Mouse (Mus musculus): Measurements from ENCODE around the gene Mybbp1a. TPM values are rescaled to one million over a fixed set of nuclear protein-coding genes. Genes with fewer than 3 reads are reported as not detected.

The Mybbp1a gene
- polyA plus RNA-seq, 1 experiment from 2014 or later = 82.1 TPM

- peak overlapping the region; percentile 49 for H3K4me3 ChIP-seq (ENCODE audit: low read depth, low read length)
- no peaks in the 10 kb centered on the region for H3K36me3 ChIP-seq (ENCODE audit: control insufficient read depth, insufficient read depth, low read length)
- H3K4me1 ChIP-seq (ENCODE audit: control insufficient read depth, insufficient read depth, low read length) = 0 out of 2 replicates have a peak, but pooled peaks cover 7% of the 10 kb centered on the region
- no peak for DNase-seq (ENCODE audit: low spot score)
- H3K9ac ChIP-seq (ENCODE audit: low read length) = peak overlapping the region; percentile 67
- no peak overlapping the region for H3K27ac ChIP-seq (ENCODE audit: low read depth, low read length)
- no peaks in the 10 kb centered on the region for H3K9me3 ChIP-seq (replicated peaks; ENCODE audit: control insufficient read depth, low read length)
- peak overlapping the region; percentile 99 for H3K4me2 ChIP-seq (ENCODE audit: low read length)
- WGBS = 2% methylated on average over 25 of the region's 25 CpGs
- H3K27me3 ChIP-seq (replicated peaks; ENCODE audit: control insufficient read depth, insufficient read depth, low read length) = no peaks in the 10 kb centered on the region; the same call in 1 of the 2 replicates
- peak; percentile 27; the same call in 1 of the 2 replicates for ATAC-seq
Measured at GRCm38 (mm10) chr11:72410521-72411092, 30.5 kb upstream of the Mybbp1a start.

- DNase-seq (ENCODE audit: low spot score) = peak; percentile 74
- Histone ChIP-seq H3K4me1 (ENCODE audit: control insufficient read depth, insufficient read depth, low read length) (0 out of 2 replicates have a peak, but pooled peaks cover 7% of the 10 kb centered on the region), H3K27me3 (replicated peaks; ENCODE audit: control insufficient read depth, insufficient read depth, low read length) (no peaks in the 10 kb centered on the region; the same call in 1 of the 2 replicates), H3K27ac (ENCODE audit: low read depth, low read length) (no peak within 1 kb of the TSS), H3K9me3 (replicated peaks; ENCODE audit: control insufficient read depth, low read length) (no peaks in the 10 kb centered on the region), H3K36me3 (ENCODE audit: control insufficient read depth, insufficient read depth, low read length) (no peaks in the 10 kb centered on the region), H3K4me2 (ENCODE audit: low read length) (peak within 1 kb of the TSS; percentile 99), H3K9ac (ENCODE audit: low read length) (peak within 1 kb of the TSS; percentile 67), H3K4me3 (ENCODE audit: low read depth, low read length) (peak within 1 kb of the TSS; percentile 49)
- WGBS = under 1% methylated on average over 81 of the region's 86 CpGs
- ATAC-seq = peak; percentile 90
Measured at GRCm38 (mm10) chr11:72411093-72411921, 29.8 kb upstream of the Mybbp1a start, which contains the start of gene Smtnl2. Gene Smtnl2 (minus strand): TSS chr11:72411713.

GRCm38 (mm10) chr11:72411945-72412344 lies 29.2 kb upstream of the Mybbp1a start:
- Histone ChIP-seq H3K36me3 (ENCODE audit: control insufficient read depth, insufficient read depth, low read length) (no peaks in the 10 kb centered on the region), H3K9me3 (replicated peaks; ENCODE audit: control insufficient read depth, low read length) (no peaks in the 10 kb centered on the region), H3K9ac (ENCODE audit: low read length) (peak overlapping the region; percentile 67; the same call in 1 of the 2 replicates), H3K4me3 (ENCODE audit: low read depth, low read length) (peak overlapping the region; percentile 49), H3K27ac (ENCODE audit: low read depth, low read length) (no peak overlapping the region), H3K27me3 (replicated peaks; ENCODE audit: control insufficient read depth, insufficient read depth, low read length) (no peaks in the 10 kb centered on the region; the same call in 1 of the 2 replicates), H3K4me1 (ENCODE audit: control insufficient read depth, insufficient read depth, low read length) (0 out of 2 replicates have a peak, but pooled peaks cover 7% of the 10 kb centered on the region), H3K4me2 (ENCODE audit: low read length) (peak overlapping the region; percentile 99)
- 29% methylated on average over 9 of the region's 9 CpGs for WGBS
- no peak for ATAC-seq
- no peak for DNase-seq (ENCODE audit: low spot score)

- ATAC-seq (no peak), DNase-seq (ENCODE audit: low spot score) (no peak)
- H3K4me3 ChIP-seq (ENCODE audit: low read depth, low read length) = no peak overlapping the region
- no peak overlapping the region for H3K4me2 ChIP-seq (ENCODE audit: low read length)
- H3K9me3 ChIP-seq (replicated peaks; ENCODE audit: control insufficient read depth, low read length) = no peaks in the 10 kb centered on the region
- 84% methylated on average over 7 of the region's 7 CpGs for WGBS
- H3K27ac ChIP-seq (ENCODE audit: low read depth, low read length) = no peak overlapping the region
- no peak overlapping the region for H3K9ac ChIP-seq (ENCODE audit: low read length)
- no peaks in the 10 kb centered on the region; the same call in 1 of the 2 replicates for H3K27me3 ChIP-seq (replicated peaks; ENCODE audit: control insufficient read depth, insufficient read depth, low read length)
- H3K36me3 ChIP-seq (ENCODE audit: control insufficient read depth, insufficient read depth, low read length) = no peaks in the 10 kb centered on the region
- H3K4me1 ChIP-seq (ENCODE audit: control insufficient read depth, insufficient read depth, low read length) = 0 out of 2 replicates have a peak, but pooled peaks cover 7% of the 10 kb centered on the region
Measured at GRCm38 (mm10) chr11:72413016-72413415, 28.1 kb upstream of the Mybbp1a start.

- H3K27me3 ChIP-seq (replicated peaks; ENCODE audit: control insufficient read depth, insufficient read depth, low read length) = no peaks in the 10 kb centered on the region; the same call in 1 of the 2 replicates
- H3K4me1 ChIP-seq (ENCODE audit: control insufficient read depth, insufficient read depth, low read length) = 0 out of 2 replicates have a peak, but pooled peaks cover 7% of the 10 kb centered on the region
- no peaks in the 10 kb centered on the region for H3K36me3 ChIP-seq (ENCODE audit: control insufficient read depth, insufficient read depth, low read length)
- H3K4me2 ChIP-seq (ENCODE audit: low read length) = no peak overlapping the region
- ATAC-seq (no peak), DNase-seq (ENCODE audit: low spot score) (no peak)
- H3K9ac ChIP-seq (ENCODE audit: low read length) = no peak overlapping the region
- no peak overlapping the region for H3K27ac ChIP-seq (ENCODE audit: low read depth, low read length)
- no peak overlapping the region for H3K4me3 ChIP-seq (ENCODE audit: low read depth, low read length)
- H3K9me3 ChIP-seq (replicated peaks; ENCODE audit: control insufficient read depth, low read length) = no peaks in the 10 kb centered on the region
- WGBS = 63% methylated on average over 5 of the region's 5 CpGs
Measured at GRCm38 (mm10) chr11:72413601-72414190, 27.5 kb upstream of the Mybbp1a start.

GRCm38 (mm10) chr11:72415155-72415554 lies 26.0 kb upstream of the Mybbp1a start:
- Histone ChIP-seq H3K9ac (ENCODE audit: low read length) (no peak overlapping the region), H3K27me3 (replicated peaks; ENCODE audit: control insufficient read depth, insufficient read depth, low read length) (no peaks in the 10 kb centered on the region), H3K4me3 (ENCODE audit: low read depth, low read length) (no peak overlapping the region), H3K27ac (ENCODE audit: low read depth, low read length) (no peak overlapping the region), H3K36me3 (ENCODE audit: control insufficient read depth, insufficient read depth, low read length) (no peaks in the 10 kb centered on the region), H3K9me3 (replicated peaks; ENCODE audit: control insufficient read depth, low read length) (no peaks in the 10 kb centered on the region), H3K4me1 (ENCODE audit: control insufficient read depth, insufficient read depth, low read length) (0 out of 2 replicates have a peak, but pooled peaks cover 7% of the 10 kb centered on the region), H3K4me2 (ENCODE audit: low read length) (no peak overlapping the region)
- DNase-seq (ENCODE audit: low spot score) = no peak
- ATAC-seq = no peak
- WGBS = 88% methylated on average over 8 of the region's 8 CpGs

- Histone ChIP-seq H3K9ac (ENCODE audit: low read length) (no peak overlapping the region), H3K4me3 (ENCODE audit: low read depth, low read length) (no peak overlapping the region)
- WGBS = 90% methylated on average over 5 of the region's 5 CpGs
Measured at GRCm38 (mm10) chr11:72416666-72417065, 24.5 kb upstream of the Mybbp1a start.

GRCm38 (mm10) chr11:72417376-72417775 lies 23.8 kb upstream of the Mybbp1a start:
- Histone ChIP-seq H3K4me1 (ENCODE audit: control insufficient read depth, insufficient read depth, low read length) (no peaks in the 10 kb centered on the region), H3K36me3 (ENCODE audit: control insufficient read depth, insufficient read depth, low read length) (no peaks in the 10 kb centered on the region), H3K27ac (ENCODE audit: low read depth, low read length) (no peak overlapping the region), H3K27me3 (replicated peaks; ENCODE audit: control insufficient read depth, insufficient read depth, low read length) (no peaks in the 10 kb centered on the region), H3K4me2 (ENCODE audit: low read length) (no peak overlapping the region), H3K9ac (ENCODE audit: low read length) (no peak overlapping the region), H3K9me3 (replicated peaks; ENCODE audit: control insufficient read depth, low read length) (no peaks in the 10 kb centered on the region), H3K4me3 (ENCODE audit: low read depth, low read length) (no peak overlapping the region)
- DNase-seq (ENCODE audit: low spot score) (no peak), ATAC-seq (no peak)
- 14% methylated on average over 4 of the region's 4 CpGs for WGBS

More at GRCm38 (mm10) chr11:72416666-72417065, 24.5 kb upstream of the Mybbp1a start:
- no peaks in the 10 kb centered on the region for H3K9me3 ChIP-seq (replicated peaks; ENCODE audit: control insufficient read depth, low read length)
- DNase-seq (ENCODE audit: low spot score) = no peak
- H3K4me2 ChIP-seq (ENCODE audit: low read length) = no peak overlapping the region
- 0 out of 2 replicates have a peak, but pooled peaks cover 2% of the 10 kb centered on the region for H3K4me1 ChIP-seq (ENCODE audit: control insufficient read depth, insufficient read depth, low read length)
- H3K27me3 ChIP-seq (replicated peaks; ENCODE audit: control insufficient read depth, insufficient read depth, low read length) = no peaks in the 10 kb centered on the region
- H3K27ac ChIP-seq (ENCODE audit: low read depth, low read length) = no peak overlapping the region
- no peaks in the 10 kb centered on the region for H3K36me3 ChIP-seq (ENCODE audit: control insufficient read depth, insufficient read depth, low read length)
- no peak for ATAC-seq

All from forebrain, embryonic 14.5 days (tissue).